Mouse (Mus musculus) olfactory bulb, adult 2 months (tissue): ENCODE measurements around the gene Pde6c.

Experiments
- CTCF ChIP-seq: fragments of 200-500 bp; IDR thresholded peaks from 2 replicates; pipeline ENCODE4 v1.5.1; 2012; ENCODE audit warnings: low read depth, mild to moderate bottlenecking, low read length, moderate library complexity; ENCODE audit not compliant: insufficient read depth
- POLR2A ChIP-seq: fragments of 200-500 bp; IDR thresholded peaks from 2 replicates; pipeline ENCODE4 v1.6.1; 2012; ENCODE audit warnings: mild to moderate bottlenecking, low read depth, low read length, moderate library complexity; ENCODE audit not compliant: insufficient read depth

GRCm38 (mm10) chr19:38206669-38207068 lies 74.1 kb downstream of the Pde6c start:
- TF ChIP-seq POLR2A, result no peak
- peak; percentile 63 for TF ChIP-seq CTCF
